Mouse (Mus musculus) olfactory bulb, adult 2 months (tissue): Measurements from ENCODE around the gene Kcnip3.

ENCODE experiments used
- CTCF ChIP-seq: fragments of 200-500 bp; IDR thresholded peaks from 2 replicates; pipeline ENCODE4 v1.5.1; 2012; ENCODE audit warnings: low read depth, mild to moderate bottlenecking, low read length, moderate library complexity; ENCODE audit not compliant: insufficient read depth
- POLR2A ChIP-seq: fragments of 200-500 bp; IDR thresholded peaks from 2 replicates; pipeline ENCODE4 v1.6.1; 2012; ENCODE audit warnings: mild to moderate bottlenecking, low read depth, low read length, moderate library complexity; ENCODE audit not compliant: insufficient read depth

GRCm38 (mm10) chr2:127507967-127508660 lies 13.8 kb downstream of the Kcnip3 start:
- no peak for TF ChIP-seq CTCF
- TF ChIP-seq POLR2A: no peak
